ENCODE assay signal across 8 mouse cellular contexts in the genomic region with DNA sequence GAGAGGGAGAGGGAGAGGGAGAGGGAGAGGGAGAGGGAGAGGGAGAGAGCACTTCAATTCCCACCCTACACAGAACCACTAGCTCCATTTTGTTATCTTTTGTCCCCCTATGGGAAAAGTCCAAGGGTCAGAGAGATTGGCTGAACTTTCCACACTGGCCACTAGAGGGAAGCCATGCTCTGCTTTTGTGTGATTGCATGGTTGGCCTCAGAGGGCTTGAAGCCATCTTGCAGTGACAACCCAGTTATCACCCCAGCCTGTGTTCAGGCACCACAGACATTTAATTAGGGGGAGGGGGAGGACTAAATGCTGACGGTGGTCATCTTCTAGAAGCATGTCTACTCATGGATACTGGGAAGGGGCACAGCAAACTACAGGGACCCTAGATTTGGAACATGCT.
A peak's percentile ranks its signal among the peaks of the same experiment; 100 is the strongest.
DNase-seq lines count a peak whose midpoint lies in the region; ATAC-seq lines count a peak whose summit lies in the region.

No protein-coding gene starts in this region.

- H3K9me3 ChIP-seq in embryonic facial prominence, embryonic 11.5 days (replicated peaks; ENCODE audit: control insufficient read depth, low read length): no peaks in the 10 kb centered on the region
- H3K9me3 ChIP-seq in neural tube, embryonic 11.5 days (ENCODE audit: control insufficient read depth, low read length): no peaks in the 10 kb centered on the region

- no peaks in the 10 kb centered on the region for H3K4me1 ChIP-seq in embryonic facial prominence, embryonic 11.5 days (ENCODE audit: control insufficient read depth, insufficient read depth, low read length)
- no peaks in the 10 kb centered on the region for H3K4me1 ChIP-seq in neural tube, embryonic 11.5 days (ENCODE audit: control insufficient read depth, insufficient read depth, low read length)

- intact Hi-C loops in heart, postnatal 14 days (cut with DNase I): loop anchor here (1.0 to 5.0 kb wide), 2 partner anchors 45 to 120 kb away; no protein-coding TSS in a partner anchor

- peak; percentile 38 to 55 for DNase-seq in CD8-positive naive resting alpha-beta T cell, adult 2 months (ENCODE audit: low read depth in 2 of 2, low spot score in 2 of 2)
- DNase-seq in adrenal gland, postnatal 36 days: peak; percentile 79 to 81
- DNase-seq in embryonic facial prominence, embryonic 11.5 days (ENCODE audit: low spot score): peak; percentile 89
- DNase-seq in heart, postnatal 14 days: peak; percentile 74 to 83
- peak; percentile 59 to 82 for DNase-seq in kidney, postnatal 36 days
- DNase-seq in lung, adult 18-20 months: peak; percentile 65 to 69
- peak; percentile 83 for DNase-seq in neural tube, embryonic 11.5 days (ENCODE audit: low spot score)
- peak; percentile 86 for DNase-seq in splenic B cell, adult 2 months (ENCODE audit: low read depth, low spot score)

- ATAC-seq in embryonic facial prominence, embryonic 11.5 days (replicated peaks; ENCODE audit: insufficient number of reproducible peaks, low FRiP score, low TSS enrichment, low read depth): no peak
- ATAC-seq in neural tube, embryonic 11.5 days (ENCODE audit: insufficient read depth, low FRiP score, low TSS enrichment): no peak

- no peak overlapping the region for H3K4me3 ChIP-seq in embryonic facial prominence, embryonic 11.5 days (ENCODE audit: low read depth, low read length)
- H3K4me3 ChIP-seq in neural tube, embryonic 11.5 days (ENCODE audit: low read depth, low read length): no peak overlapping the region

- no peaks in the 10 kb centered on the region for H3K36me3 ChIP-seq in embryonic facial prominence, embryonic 11.5 days (replicated peaks; ENCODE audit: control insufficient read depth, insufficient read depth, low read depth, low read length)
- H3K36me3 ChIP-seq in neural tube, embryonic 11.5 days (ENCODE audit: control insufficient read depth, insufficient read depth, low read length): no peaks in the 10 kb centered on the region
- 0 out of 2 replicates have a peak, but pooled peaks cover 2% of the 10 kb centered on the region for H3K36me3 ChIP-seq in splenic B cell, adult 2 months (ENCODE audit: control insufficient read depth, insufficient read depth, low read length, poor library complexity, severe bottlenecking)

- H3K4me2 ChIP-seq in embryonic facial prominence, embryonic 11.5 days (ENCODE audit: low read depth, low read length): no peak overlapping the region
- H3K4me2 ChIP-seq in neural tube, embryonic 11.5 days (ENCODE audit: low read depth): no peak overlapping the region

- H3K27me3 ChIP-seq in embryonic facial prominence, embryonic 11.5 days (ENCODE audit: control insufficient read depth, insufficient read depth, low read length): no peaks in the 10 kb centered on the region
- H3K27me3 ChIP-seq in neural tube, embryonic 11.5 days (ENCODE audit: control insufficient read depth, insufficient read depth, low read length): no peaks in the 10 kb centered on the region
- H3K27me3 ChIP-seq in splenic B cell, adult 2 months (ENCODE audit: control insufficient read depth, insufficient read depth, low read length, poor library complexity, severe bottlenecking): no peaks in the 10 kb centered on the region

- no peak overlapping the region for H3K9ac ChIP-seq in embryonic facial prominence, embryonic 11.5 days (replicated peaks; ENCODE audit: low read length)
- H3K9ac ChIP-seq in neural tube, embryonic 11.5 days (ENCODE audit: low read length): no peak overlapping the region

- no peak overlapping the region for H3K27ac ChIP-seq in embryonic facial prominence, embryonic 11.5 days (replicated peaks; ENCODE audit: low read depth, low read length)
- H3K27ac ChIP-seq in neural tube, embryonic 11.5 days (ENCODE audit: low read depth, low read length): no peak overlapping the region

- WGBS in embryonic facial prominence, embryonic 11.5 days: 4% methylated on average over 1 of the region's 1 CpGs
- 0% methylated on average over 1 of the region's 1 CpGs for WGBS in neural tube, embryonic 11.5 days
